Mouse (Mus musculus): ENCODE results near the gene Prss27. TPM values are rescaled to one million over a fixed set of nuclear protein-coding genes. Genes with fewer than 3 reads are reported as not detected.

Prss27 gene
- polyA plus RNA-seq (2021): 0.28 TPM

- TF ChIP-seq CTCF (IDR thresholded peaks at IDR 0.05): no peak
- in situ Hi-C loops (cut with MboI; ENCODE audit: low pct_unique_long_range_greater_than_20kb): no loop called here
- DNase-seq (ENCODE audit: low read depth, low spot score) (no peak), ATAC-seq (no peak)
- H3K27me3 ChIP-seq: no peaks in the 10 kb centered on the region
- CTCF ChIA-PET: no interaction called here
- POLR2A ChIA-PET: no interaction called here
Measured at GRCm38 (mm10) chr17:24037844-24038243, at the start of gene Prss27. Gene Prss27, plus strand, starts transcription at chr17:24038144.

GRCm38 (mm10) chr17:23989802-23990201, 48.1 kb upstream of the Prss27 start:
- in situ Hi-C loops (cut with MboI; ENCODE audit: low pct_unique_long_range_greater_than_20kb): no loop called here
- POLR2A ChIA-PET: no interaction called here
- ATAC-seq (no peak), DNase-seq (ENCODE audit: low read depth, low spot score) (no peak)
- CTCF ChIA-PET: no interaction called here
- H3K27me3 ChIP-seq: no peaks in the 10 kb centered on the region
- no peak for TF ChIP-seq CTCF (IDR thresholded peaks at IDR 0.05)

GRCm38 (mm10) chr17:23992789-23993553, 45.0 kb upstream of the Prss27 start:
- ATAC-seq (no peak), DNase-seq (ENCODE audit: low read depth, low spot score) (no peak)
- H3K27me3 ChIP-seq: no peaks in the 10 kb centered on the region
- ChIA-PET CTCF (interaction anchor here (0.7 kb wide), 1 partner anchor 13 kb away, joined by 3 read pairs; no protein-coding TSS in a partner anchor), POLR2A (no interaction called here)
- in situ Hi-C loops (cut with MboI; ENCODE audit: low pct_unique_long_range_greater_than_20kb): no loop called here
- TF ChIP-seq CTCF (IDR thresholded peaks at IDR 0.05): no peak

GRCm38 (mm10) chr17:23993559-23994428, 44.1 kb upstream of the Prss27 start:
- no peaks in the 10 kb centered on the region for H3K27me3 ChIP-seq
- TF ChIP-seq CTCF (IDR thresholded peaks at IDR 0.05): no peak
- ChIA-PET POLR2A (no interaction called here), CTCF (interaction anchor here (0.7 to 1.1 kb wide), 2 partner anchors 24 to 33 kb away, joined by 3 read pairs; no protein-coding TSS in a partner anchor)
- in situ Hi-C loops (cut with MboI; ENCODE audit: low pct_unique_long_range_greater_than_20kb): no loop called here
- ATAC-seq (no peak), DNase-seq (ENCODE audit: low read depth, low spot score) (no peak)

GRCm38 (mm10) chr17:23994667-23995066, 43.3 kb upstream of the Prss27 start:
- no peaks in the 10 kb centered on the region for H3K27me3 ChIP-seq
- ChIA-PET POLR2A (no interaction called here), CTCF (interaction anchor here (1.1 kb wide), 1 partner anchor 25 kb away, joined by 3 read pairs; no protein-coding TSS in a partner anchor)
- ATAC-seq (no peak), DNase-seq (ENCODE audit: low read depth, low spot score) (no peak)
- in situ Hi-C loops (cut with MboI; ENCODE audit: low pct_unique_long_range_greater_than_20kb): no loop called here
- no peak for TF ChIP-seq CTCF (IDR thresholded peaks at IDR 0.05)

- POLR2A ChIA-PET: no interaction called here
- in situ Hi-C loops (cut with MboI; ENCODE audit: low pct_unique_long_range_greater_than_20kb): no loop called here
- ATAC-seq (no peak), DNase-seq (ENCODE audit: low read depth, low spot score) (no peak)
- no peak for TF ChIP-seq CTCF (IDR thresholded peaks at IDR 0.05)
- CTCF ChIA-PET: interaction anchor here (1.5 kb wide), 1 partner anchor 9 kb away, joined by 3 read pairs; no protein-coding TSS in a partner anchor
- no peaks in the 10 kb centered on the region for H3K27me3 ChIP-seq
Measured at GRCm38 (mm10) chr17:23995421-23995820, 42.5 kb upstream of the Prss27 start.

GRCm38 (mm10) chr17:23997901-23998300, 40.0 kb upstream of the Prss27 start, which contains the start of gene Prss22:
Gene Prss22, minus strand, starts transcription at chr17:23998100.
- no peak for DNase-seq (ENCODE audit: low read depth, low spot score)
- ATAC-seq: no peak
- in situ Hi-C loops (cut with MboI; ENCODE audit: low pct_unique_long_range_greater_than_20kb): no loop called here
- CTCF ChIA-PET: no interaction called here
- H3K27me3 ChIP-seq: no peaks in the 10 kb centered on the region
- POLR2A ChIA-PET: no interaction called here
- no peak for TF ChIP-seq CTCF (IDR thresholded peaks at IDR 0.05)

GRCm38 (mm10) chr17:23998383-23998782, 39.6 kb upstream of the Prss27 start:
- peak; percentile 38 for ATAC-seq
- no peak for DNase-seq (ENCODE audit: low read depth, low spot score)
- in situ Hi-C loops (cut with MboI; ENCODE audit: low pct_unique_long_range_greater_than_20kb): no loop called here
- POLR2A ChIA-PET: no interaction called here
- no peaks in the 10 kb centered on the region for H3K27me3 ChIP-seq
- TF ChIP-seq CTCF (IDR thresholded peaks at IDR 0.05): no peak
- CTCF ChIA-PET: no interaction called here

- H3K27me3 ChIP-seq: no peaks in the 10 kb centered on the region
- DNase-seq (ENCODE audit: low read depth, low spot score) (no peak), ATAC-seq (peak; percentile 49)
- TF ChIP-seq CTCF (IDR thresholded peaks at IDR 0.05): no peak
- in situ Hi-C loops (cut with MboI; ENCODE audit: low pct_unique_long_range_greater_than_20kb): no loop called here
- POLR2A ChIA-PET: no interaction called here
- CTCF ChIA-PET: interaction anchor here (1.0 kb wide), 1 partner anchor 31 kb away, joined by 4 read pairs; no protein-coding TSS in a partner anchor
Measured at GRCm38 (mm10) chr17:24000404-24000803, 37.5 kb upstream of the Prss27 start.

GRCm38 (mm10) chr17:24004071-24004665, 33.8 kb upstream of the Prss27 start:
- ChIA-PET CTCF (no interaction called here), POLR2A (no interaction called here)
- ATAC-seq (no peak), DNase-seq (ENCODE audit: low read depth, low spot score) (no peak)
- no peak for TF ChIP-seq CTCF (IDR thresholded peaks at IDR 0.05)
- in situ Hi-C loops (cut with MboI; ENCODE audit: low pct_unique_long_range_greater_than_20kb): no loop called here
- H3K27me3 ChIP-seq: no peaks in the 10 kb centered on the region

Data from Patski (cell line).